Mouse (Mus musculus) limb, embryonic 14.5 days (tissue): Measurements from ENCODE around the gene Dnajb3. TPM values are rescaled to one million over a fixed set of nuclear protein-coding genes. Genes with fewer than 3 reads are reported as not detected.

ENCODE experiments used
- ATAC-seq: fragments of 200-750 bp; cut with Nextera tagmentation; 2 replicates; pipeline ENCODE4 v1.8.0; 2017; ENCODE audit warnings: low read depth, moderate number of reproducible peaks, moderate TSS enrichment; ENCODE audit not compliant: low FRiP score
- DNase-seq: peaks from one replicate; pipeline ENCODE4 v3.0.0-alpha.2; 2015; ENCODE audit warnings: low spot score
- H3K27ac ChIP-seq: fragments of 300-500 bp; sonication (generic); replicated peaks from 2 replicates; pipeline ENCODE4 v1.5.1; 2014; ENCODE audit warnings: low read depth, mild to moderate bottlenecking, low read length, moderate library complexity, mixed read lengths
- H3K27me3 ChIP-seq: fragments of 300-500 bp; sonication (generic); 2 replicates; pipeline ENCODE4 v1.6.1; 2014; ENCODE audit warnings: low read length, mixed read lengths; ENCODE audit not compliant: control insufficient read depth, insufficient read depth
- H3K36me3 ChIP-seq: fragments of 300-500 bp; sonication (generic); 2 replicates; pipeline ENCODE4 v1.6.1; 2014; ENCODE audit warnings: mild to moderate bottlenecking, low read length, moderate library complexity, mixed read lengths; ENCODE audit not compliant: control insufficient read depth, insufficient read depth
- H3K4me1 ChIP-seq: fragments of 300-500 bp; sonication (generic); 2 replicates; pipeline ENCODE4 v1.6.1; 2014; ENCODE audit warnings: antibody characterized with exemption, low read length, mixed read lengths; ENCODE audit not compliant: control insufficient read depth, insufficient read depth
- H3K4me2 ChIP-seq: fragments of 300-500 bp; sonication (generic); replicated peaks from 2 replicates; pipeline ENCODE4 v1.6.1; 2014; ENCODE audit warnings: low read depth, mild to moderate bottlenecking, low read length, moderate library complexity; ENCODE audit not compliant: severe bottlenecking
- H3K4me3 ChIP-seq: fragments of 300-500 bp; sonication (generic); replicated peaks from 2 replicates; pipeline ENCODE4 v1.5.1; 2014; ENCODE audit warnings: low read length
- H3K9ac ChIP-seq: fragments of 300-500 bp; sonication (generic); 2 replicates; pipeline ENCODE4 v1.6.1; 2014; ENCODE audit warnings: mild to moderate bottlenecking, low read depth, low read length, moderate library complexity; ENCODE audit not compliant: severe bottlenecking
- H3K9me3 ChIP-seq: fragments of 300-500 bp; sonication (generic); 2 replicates; pipeline ENCODE4 v1.6.1; 2016; ENCODE audit warnings: low read length; ENCODE audit not compliant: control insufficient read depth
- POLR2A ChIP-seq: fragments of 200-500 bp; IDR thresholded peaks from 2 replicates; pipeline ENCODE4 v1.8.0; 2012; ENCODE audit warnings: inconsistent platforms, mild to moderate bottlenecking, moderate library complexity, borderline replicate concordance; ENCODE audit not compliant: insufficient read depth, insufficient read length; ENCODE audit errors: extremely low read depth
- WGBS: fragments of 180-500 bp; shearing (Covaris S2); extraction: QIAGEN DNeasy Blood & Tissue Kit; methylation state at CpG from one replicate; pipeline ENCODE4 v1.1.7; 2014; 5-methylcytosine and 5-hydroxymethylcytosine counted together
- polyA plus RNA-seq, 2 experiments: library from polyadenylated mRNA; depleted of rRNA in 1 of 2; stranded (reverse) in 1 of 2; unstranded in 1 of 2; fragments of >200 nt; fragmentation: Nextera tagmentation in 1 of 2; extraction: Ambion mirVana in 1 of 2; gene quantifications; 2 replicates each; pipeline versions ENCODE4 v1.2.1 to v1.2.3; 2012 to 2014

The Dnajb3 gene
- polyA plus RNA-seq, 2 experiments: 9.1 to 10.5 TPM

GRCm38 (mm10) chr1:88215466-88216380 is 10.1 kb upstream of the Dnajb3 start:
- Histone ChIP-seq H3K9me3 (peaks cover 61% of the 10 kb centered on the region), H3K9ac (no peak overlapping the region), H3K4me1 (no peaks in the 10 kb centered on the region), H3K27ac (no peak overlapping the region), H3K4me2 (no peak overlapping the region), H3K4me3 (no peak overlapping the region), H3K36me3 (no peaks in the 10 kb centered on the region), H3K27me3 (no peaks in the 10 kb centered on the region)
- TF ChIP-seq POLR2A: no peak
- ATAC-seq (no peak), DNase-seq (peak; percentile 7)
- WGBS: 69% methylated on average over 10 of the region's 10 CpGs

GRCm38 (mm10) chr1:88214462-88214952 is 8.9 kb upstream of the Dnajb3 start:
- Histone ChIP-seq H3K4me2 (no peak overlapping the region), H3K36me3 (no peaks in the 10 kb centered on the region), H3K4me1 (no peaks in the 10 kb centered on the region), H3K9me3 (peaks cover 61% of the 10 kb centered on the region), H3K9ac (no peak overlapping the region), H3K4me3 (no peak overlapping the region), H3K27me3 (no peaks in the 10 kb centered on the region), H3K27ac (no peak overlapping the region)
- 75% methylated on average over 2 of the region's 2 CpGs for WGBS
- no peak for TF ChIP-seq POLR2A
- DNase-seq (peak; percentile 31), ATAC-seq (no peak)

- no peak for TF ChIP-seq POLR2A
- Histone ChIP-seq H3K36me3 (no peaks in the 10 kb centered on the region), H3K9me3 (peaks cover 61% of the 10 kb centered on the region), H3K9ac (no peak overlapping the region), H3K4me3 (no peak overlapping the region), H3K27ac (no peak overlapping the region), H3K27me3 (no peaks in the 10 kb centered on the region), H3K4me2 (no peak overlapping the region), H3K4me1 (no peaks in the 10 kb centered on the region)
- ATAC-seq (no peak), DNase-seq (peak; percentile 21)
- 79% methylated on average over 2 of the region's 2 CpGs for WGBS
Measured at GRCm38 (mm10) chr1:88213766-88214461, 8.3 kb upstream of the Dnajb3 start.

- no peak for DNase-seq
- peaks cover 61% of the 10 kb centered on the region for H3K9me3 ChIP-seq
- H3K27ac ChIP-seq: no peak overlapping the region
- no peak overlapping the region for H3K9ac ChIP-seq
- H3K4me1 ChIP-seq: no peaks in the 10 kb centered on the region
- no peak overlapping the region for H3K4me2 ChIP-seq
- no peaks in the 10 kb centered on the region for H3K27me3 ChIP-seq
- no peaks in the 10 kb centered on the region for H3K36me3 ChIP-seq
- H3K4me3 ChIP-seq: no peak overlapping the region
- WGBS: 74% methylated on average over 1 of the region's 1 CpGs
- TF ChIP-seq POLR2A: no peak
- ATAC-seq: no peak
Measured at GRCm38 (mm10) chr1:88213061-88213460, 7.5 kb upstream of the Dnajb3 start.

- Histone ChIP-seq H3K27me3 (no peaks in the 10 kb centered on the region), H3K36me3 (no peaks in the 10 kb centered on the region), H3K4me1 (no peaks in the 10 kb centered on the region), H3K9ac (no peak overlapping the region), H3K27ac (no peak overlapping the region), H3K4me3 (no peak overlapping the region), H3K4me2 (no peak overlapping the region), H3K9me3 (peaks cover 59% of the 10 kb centered on the region)
- TF ChIP-seq POLR2A: no peak
- DNase-seq (peak; percentile 9), ATAC-seq (peak; percentile 2; the same call in 1 of the 2 replicates)
- 62% methylated on average over 8 of the region's 8 CpGs for WGBS
Measured at GRCm38 (mm10) chr1:88212341-88213045, 6.9 kb upstream of the Dnajb3 start.
